Mouse (Mus musculus) frontal cortex, postnatal 25 days (tissue): ENCODE data around the gene Rassf10.

Experiments
- DNase-seq, 2 experiments: peaks; one replicate each; pipeline ENCODE4 v3.0.0; 2022; ENCODE audit warnings: low spot score in 2 of 2

The Rassf10 gene

GRCm38 (mm10) chr7:112957630-112958029 is 3.9 kb downstream of the Rassf10 start:
- DNase-seq = no peak

GRCm38 (mm10) chr7:112966382-112966781 is 12.6 kb downstream of the Rassf10 start:
- no peak for DNase-seq

- DNase-seq = no peak
These were observed 13.0 kb downstream of the Rassf10 start for GRCm38 (mm10) chr7:112966786-112967185.

- DNase-seq = no peak
These were observed 29.6 kb downstream of the Rassf10 start for GRCm38 (mm10) chr7:112983316-112983715.

GRCm38 (mm10) chr7:112984704-112985577 is 31.2 kb downstream of the Rassf10 start:
- DNase-seq = no peak

GRCm38 (mm10) chr7:112985578-112985949 is 31.8 kb downstream of the Rassf10 start:
- no peak for DNase-seq

- DNase-seq = no peak
These were observed 39.2 kb downstream of the Rassf10 start for GRCm38 (mm10) chr7:112992928-112993327.

GRCm38 (mm10) chr7:113003565-113004255 is 49.9 kb downstream of the Rassf10 start:
- DNase-seq = no peak

GRCm38 (mm10) chr7:113005726-113006125 is 52.0 kb downstream of the Rassf10 start:
- no peak for DNase-seq
